Mouse (Mus musculus): ENCODE measurements at regions not wholly inside any gene's neighbourhood (a gene's known extent, or its start where the extent isn't known, plus 50 kb on each side); places are given as distances from the start of the nearest gene placed in this dataset.
A peak's percentile ranks its signal among the peaks of the same experiment; 100 is the strongest.

DNA sequence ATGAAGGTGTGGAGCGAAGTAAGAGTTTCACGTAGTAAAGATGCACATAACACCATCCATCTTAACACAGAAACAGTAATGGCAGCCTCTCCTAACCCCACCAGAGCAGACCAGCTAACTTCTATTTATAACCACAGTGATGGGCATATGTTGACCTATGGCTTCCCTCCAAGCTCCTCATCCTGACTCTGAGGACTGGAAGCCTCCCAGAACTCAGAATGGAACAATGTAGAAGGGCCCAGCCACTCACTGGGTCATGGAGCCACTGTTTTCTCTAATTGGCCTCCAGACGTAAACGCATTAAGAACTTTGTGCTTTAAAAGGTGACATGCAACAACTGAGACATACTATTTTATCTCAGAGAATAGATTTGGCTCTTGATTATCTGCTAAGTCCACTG lies 77.0 kb downstream of the Irs2 start:
- peak; percentile 42 for DNase-seq (ENCODE audit: low spot score)

- DNase-seq (ENCODE audit: low spot score): no peak
Observed at GRCm38 (mm10) chr8:10928836-10929235, 79.4 kb downstream of the Irs2 start.

DNA sequence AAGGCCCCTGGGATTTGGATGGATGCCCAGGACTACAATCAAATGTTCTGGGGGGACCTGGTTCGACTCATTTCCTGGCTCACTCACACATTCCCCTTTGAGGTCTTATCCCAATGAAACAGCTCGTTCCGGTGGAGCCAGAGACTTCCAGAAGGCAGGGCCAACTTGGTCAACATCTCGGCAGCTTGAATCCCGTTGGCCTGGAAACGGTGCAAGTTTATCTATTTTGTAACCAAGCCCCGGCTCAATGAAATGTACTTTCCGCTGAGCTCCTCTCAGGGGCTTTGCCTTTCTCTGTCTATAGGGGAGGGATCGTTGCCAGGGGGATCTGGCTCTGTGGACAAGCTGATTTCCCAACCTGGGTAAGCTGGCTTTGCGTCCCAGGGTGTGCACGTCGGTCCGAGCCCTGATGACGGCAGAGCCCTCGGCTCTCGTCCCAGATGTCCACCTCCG lies 79.9 kb downstream of the Irs2 start:
- peak; percentile 75 for DNase-seq (ENCODE audit: low spot score)

- no peak for DNase-seq (ENCODE audit: low spot score)
Observed at GRCm38 (mm10) chr8:10927187-10927586, 81.1 kb downstream of the Irs2 start.

- DNase-seq (ENCODE audit: low spot score): no peak
Observed at GRCm38 (mm10) chr8:10926518-10926915, 81.7 kb downstream of the Irs2 start.

DNA sequence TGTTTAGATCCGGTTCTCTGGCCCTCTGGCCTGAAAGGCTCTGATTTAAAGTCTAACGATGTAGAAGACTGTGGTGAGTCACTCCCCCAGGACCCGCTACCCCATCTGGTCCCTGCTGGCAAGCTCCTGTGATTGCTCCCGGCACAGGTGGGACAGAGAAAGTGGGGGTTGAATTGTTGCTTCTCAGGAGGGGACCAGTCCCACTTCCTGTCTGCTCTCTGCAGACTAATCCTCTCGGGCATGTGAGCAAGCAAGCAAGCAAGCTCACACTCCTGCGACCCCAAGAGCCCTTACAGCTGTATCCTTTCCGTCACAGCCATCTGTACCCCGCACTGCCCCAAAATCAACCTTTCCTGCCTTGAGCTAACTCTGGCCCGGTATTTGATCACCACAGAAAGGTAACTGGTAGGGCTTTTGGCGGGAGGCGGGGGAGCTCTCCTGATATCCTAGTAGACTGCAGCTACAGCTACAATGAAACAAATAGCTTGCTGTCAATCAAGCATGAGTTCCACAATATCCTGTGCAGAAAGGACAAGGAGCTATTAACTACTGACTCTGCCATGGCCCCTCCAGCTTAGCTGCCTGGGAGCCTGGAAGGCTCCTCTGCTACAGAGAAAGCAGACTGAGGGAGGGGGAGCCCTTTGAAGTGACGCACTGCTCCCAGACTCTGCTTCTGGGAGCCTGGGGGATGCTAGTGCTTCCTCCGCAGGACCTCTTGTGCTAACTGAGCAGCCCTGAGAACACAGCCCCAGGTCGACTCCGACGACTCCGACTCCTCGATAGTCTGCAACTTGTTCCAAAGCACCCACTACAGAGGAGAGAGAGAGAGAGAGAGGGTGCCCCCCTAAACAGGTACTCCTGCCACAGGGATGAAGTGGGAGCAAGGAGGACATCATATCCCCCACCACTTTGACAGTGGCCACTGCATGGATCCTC lies 82.4 kb downstream of the Irs2 start:
- DNase-seq (ENCODE audit: low spot score): no peak

DNA sequence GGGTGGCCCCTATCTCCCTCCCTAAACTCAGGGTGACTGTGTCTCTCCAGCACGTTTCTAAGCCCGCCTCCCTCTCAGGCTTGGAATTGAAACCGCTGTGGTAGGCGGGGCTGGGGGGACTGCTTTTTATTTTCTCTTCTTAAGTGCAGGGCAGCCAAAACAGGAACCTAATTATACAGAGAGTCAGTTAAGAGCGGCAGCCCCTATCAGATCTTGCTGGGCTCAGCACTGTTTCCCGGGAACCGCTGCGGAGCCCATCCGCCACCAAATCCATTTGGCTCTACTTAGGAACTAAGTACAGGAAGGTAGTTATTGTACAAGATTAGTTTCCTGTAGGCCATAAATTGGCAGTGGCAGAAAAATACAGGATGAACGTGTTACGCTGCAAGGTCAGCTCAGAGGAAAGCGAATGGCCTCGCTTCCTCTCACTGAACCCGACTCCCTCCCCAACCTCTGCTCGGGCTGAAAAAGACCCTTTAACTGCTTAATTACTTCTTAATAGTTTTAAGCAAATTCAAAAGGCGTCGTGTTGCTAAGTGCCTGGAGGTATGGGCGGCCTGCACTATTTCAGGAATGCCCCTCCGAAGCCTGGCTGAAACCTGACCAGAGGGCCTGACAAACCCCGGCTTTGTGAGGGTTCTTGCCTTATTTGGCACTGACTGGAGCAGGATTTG lies 83.6 kb downstream of the Irs2 start:
- DNase-seq (ENCODE audit: low spot score): peak; percentile 71

- DNase-seq (ENCODE audit: low spot score): no peak
Observed at GRCm38 (mm10) chr8:10924001-10924490, 84.2 kb downstream of the Irs2 start.

GRCm38 (mm10) chr8:10923071-10924000 lies 84.9 kb downstream of the Irs2 start:
- DNase-seq (ENCODE audit: low spot score): no peak

DNA sequence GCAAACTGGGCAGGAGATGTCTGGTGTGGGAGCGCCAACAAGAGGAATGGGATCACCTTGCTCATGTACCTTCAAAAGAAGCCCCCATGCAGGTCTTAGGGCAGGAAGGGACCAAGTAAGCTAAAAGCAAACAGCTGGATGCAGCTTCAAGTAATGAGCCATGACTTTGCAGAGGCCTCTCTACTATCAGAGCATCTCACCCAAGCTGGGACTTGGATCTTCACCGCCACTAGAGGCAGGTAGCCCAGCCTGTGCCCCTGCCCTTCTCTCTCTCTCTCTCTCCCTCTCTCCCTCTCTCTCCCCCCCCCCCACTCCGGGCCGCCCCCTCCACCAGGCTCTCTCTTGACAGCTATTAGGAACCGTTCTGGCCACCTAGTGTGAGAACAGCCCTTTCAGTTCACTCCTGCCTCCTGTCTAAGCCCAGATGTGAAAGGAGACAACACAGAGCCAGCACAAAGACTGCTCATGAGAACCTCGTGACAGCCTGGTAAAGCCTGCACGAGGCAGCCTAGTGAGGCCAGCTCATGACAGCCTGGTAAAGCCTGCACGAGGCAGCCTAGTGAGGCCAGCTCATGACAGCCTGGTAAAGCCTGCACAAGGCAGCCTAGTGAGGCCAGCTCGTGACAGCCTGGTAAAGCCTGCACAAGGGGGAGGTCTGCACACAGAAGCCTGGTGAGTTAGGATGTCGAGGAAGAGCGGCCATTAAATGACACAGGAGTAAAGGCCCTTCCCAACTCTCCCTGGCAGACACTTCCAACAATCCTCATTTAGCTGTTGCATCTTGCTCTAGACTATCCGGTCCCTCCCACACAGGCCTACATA lies 85.8 kb downstream of the Irs2 start:
- no peak for DNase-seq (ENCODE audit: low spot score)

- no peak for DNase-seq (ENCODE audit: low spot score)
Observed at GRCm38 (mm10) chr8:10921439-10922191, 86.6 kb downstream of the Irs2 start.

GRCm38 (mm10) chr8:10919620-10920019 lies 88.6 kb downstream of the Irs2 start:
- DNase-seq (ENCODE audit: low spot score): no peak

DNA sequence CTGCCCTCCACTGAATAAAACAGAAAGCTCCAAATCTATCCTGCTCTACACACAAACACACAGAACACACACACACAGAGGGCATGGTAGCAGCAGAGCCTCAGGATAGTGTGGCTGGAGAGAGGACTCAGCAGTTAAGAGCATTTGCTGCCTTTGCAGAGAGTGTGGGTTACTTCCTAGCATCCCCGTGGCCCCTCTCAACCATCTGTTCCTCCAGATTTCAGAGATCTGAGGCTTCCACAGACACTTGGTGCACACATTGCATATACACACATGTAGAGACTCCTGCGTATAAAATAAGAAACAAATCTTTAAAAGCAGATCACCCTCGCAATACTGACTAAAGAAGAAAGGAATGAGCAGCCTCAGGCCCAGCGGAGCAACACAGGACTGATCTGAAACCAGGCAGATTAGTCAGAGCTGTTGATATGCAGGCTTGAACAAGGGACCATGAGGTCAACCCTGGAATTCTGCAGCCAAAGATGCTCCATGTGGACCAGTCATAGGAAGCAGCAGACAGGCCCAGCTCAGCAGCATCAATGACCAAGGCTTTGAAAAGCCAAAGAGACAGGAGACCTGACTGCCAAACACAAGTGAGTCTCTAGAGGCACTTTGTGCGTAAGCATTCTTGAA lies 89.7 kb downstream of the Irs2 start:
- no peak for DNase-seq (ENCODE audit: low spot score)

- no peak for DNase-seq (ENCODE audit: low spot score)
Observed at GRCm38 (mm10) chr8:10914616-10915015, 93.6 kb downstream of the Irs2 start.

DNA sequence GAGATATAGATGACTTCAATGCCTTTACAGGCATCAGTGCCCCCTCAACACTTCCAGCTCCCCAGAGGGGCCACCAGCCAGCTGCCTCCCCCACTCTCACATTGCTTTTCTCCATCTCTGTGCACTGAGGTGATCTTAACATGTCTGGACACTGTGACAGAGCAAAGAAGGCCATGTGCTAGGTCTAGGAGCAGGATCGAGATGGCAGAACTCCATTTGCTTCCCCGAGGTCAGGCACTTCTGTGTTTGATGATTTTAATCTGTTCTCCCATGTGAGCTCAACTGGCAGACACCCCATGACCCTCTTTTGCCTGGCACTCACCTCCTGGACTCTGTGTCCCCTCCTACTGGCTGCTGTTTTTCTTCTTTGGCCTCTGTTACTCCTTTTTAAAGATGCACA lies 95.8 kb downstream of the Irs2 start:
- no peak for DNase-seq (ENCODE audit: low spot score)

GRCm38 (mm10) chr8:10911371-10911770 lies 96.9 kb downstream of the Irs2 start:
- peak; percentile 38 for DNase-seq (ENCODE audit: low spot score)

DNA sequence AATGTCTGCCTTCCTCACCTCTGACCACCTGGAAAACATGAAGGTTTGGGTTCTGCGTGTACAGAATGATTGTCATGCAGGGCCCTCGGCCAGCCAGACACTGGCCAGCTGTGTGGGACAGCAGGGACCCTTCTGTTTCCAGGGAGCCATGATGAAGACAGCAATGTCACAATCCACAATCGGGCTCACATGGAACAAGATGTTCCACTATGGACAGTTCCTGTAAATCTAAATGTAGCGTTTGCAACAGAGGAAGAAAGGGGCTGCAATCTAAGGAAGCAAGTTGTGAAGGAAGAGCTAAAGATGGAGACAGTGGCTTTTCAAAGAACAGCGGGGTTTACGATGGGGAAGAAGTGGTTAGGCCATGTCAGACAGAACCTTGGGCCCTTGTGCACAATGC lies 97.3 kb downstream of the Irs2 start:
- DNase-seq (ENCODE audit: low spot score): peak; percentile 36

GRCm38 (mm10) chr8:10910244-10910872 lies 97.9 kb downstream of the Irs2 start:
- DNase-seq (ENCODE audit: low spot score): peak; percentile 55

DNA sequence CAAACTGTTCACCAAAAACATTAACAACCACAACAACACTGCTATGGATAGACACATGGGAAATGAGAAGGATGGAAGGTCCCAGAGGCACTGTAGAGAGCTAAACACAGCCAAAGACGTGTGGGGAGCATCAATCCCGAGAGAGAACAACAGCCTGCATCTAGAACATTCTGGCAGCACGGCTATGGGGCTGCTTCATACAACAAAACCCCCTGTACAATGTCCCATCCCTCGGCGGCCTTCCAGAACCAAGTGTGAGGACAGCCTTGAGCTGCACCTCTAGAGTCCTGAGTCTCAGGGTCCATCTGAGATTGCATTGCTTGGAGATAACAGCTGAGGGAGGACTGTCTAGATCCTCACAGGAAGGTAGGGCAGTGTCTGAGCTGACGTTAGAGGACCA lies 99.1 kb downstream of the Irs2 start:
- DNase-seq (ENCODE audit: low spot score): no peak

Data from heart, adult 8-10 months (tissue).